Mouse (Mus musculus): ENCODE data around the gene Dntt. TPM values are rescaled to one million over a fixed set of nuclear protein-coding genes. Genes with fewer than 3 reads are reported as not detected.
A peak's percentile ranks its signal among the peaks of the same experiment; 100 is the strongest.

Gene Dntt
- polyA plus RNA-seq, 1 experiment from 2014 or later: not detected

- no peaks in the 10 kb centered on the region for H3K27me3 ChIP-seq (replicated peaks; ENCODE audit: control insufficient read depth, insufficient read depth, low read length)
- no peak for ATAC-seq
- H3K27ac ChIP-seq (ENCODE audit: low read depth, low read length): no peak overlapping the region
- no peaks in the 10 kb centered on the region for H3K36me3 ChIP-seq (ENCODE audit: control insufficient read depth, insufficient read depth)
- 66% methylated on average over 4 of the region's 4 CpGs for WGBS
- no peak overlapping the region for H3K4me2 ChIP-seq (replicated peaks; ENCODE audit: low read depth)
- H3K4me3 ChIP-seq (ENCODE audit: low read depth, low read length): no peak overlapping the region
- no peaks in the 10 kb centered on the region for H3K4me1 ChIP-seq (replicated peaks; ENCODE audit: control insufficient read depth, insufficient read depth, low read length)
- H3K9ac ChIP-seq (ENCODE audit: low read depth, low read length): no peak overlapping the region
- TF ChIP-seq CTCF (IDR thresholded peaks at IDR 0.05; ENCODE audit: low read depth): no peak
- no peaks in the 10 kb centered on the region for H3K9me3 ChIP-seq (ENCODE audit: control insufficient read depth)
Measured at GRCm38 (mm10) chr19:41054702-41055101, 25.6 kb downstream of the Dntt start.

- no peak for ATAC-seq
Measured at GRCm38 (mm10) chr19:41071500-41071899, 42.4 kb downstream of the Dntt start.

DNA sequence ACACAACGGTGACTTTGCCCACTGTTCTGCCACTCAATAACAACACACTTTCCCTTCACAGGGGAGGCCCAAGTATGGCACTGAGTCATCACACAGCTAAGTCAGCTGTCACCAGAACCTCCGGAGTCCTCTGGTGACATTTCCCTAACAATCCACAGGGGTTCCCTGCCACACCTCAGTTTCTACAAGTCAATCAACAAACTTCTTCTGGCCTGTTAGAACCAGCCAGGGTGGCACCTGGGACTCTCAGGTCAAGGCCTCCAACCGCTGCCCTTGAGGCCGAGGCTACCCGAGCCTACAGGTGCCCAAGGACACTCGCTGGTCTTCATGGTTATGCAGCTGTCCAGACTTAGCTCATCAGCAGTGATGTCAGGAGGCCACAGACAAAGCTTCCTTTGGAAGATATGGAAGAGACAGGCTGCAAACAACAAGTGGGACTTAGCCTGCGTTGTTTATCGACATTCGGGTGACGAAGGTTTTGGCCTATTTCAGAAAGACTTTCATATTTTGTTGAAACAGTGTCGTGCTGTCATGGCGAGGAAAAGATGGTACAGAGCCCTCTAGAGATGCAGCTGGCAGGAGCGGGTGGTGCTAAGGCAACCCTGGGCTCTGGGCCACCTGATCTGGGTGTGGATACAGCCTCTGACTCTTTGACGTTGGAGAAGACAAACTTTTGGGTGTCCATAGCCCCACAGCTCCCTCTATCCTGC, 44.8 kb downstream of the Dntt start:
- Histone ChIP-seq H3K4me1 (replicated peaks; ENCODE audit: control insufficient read depth, insufficient read depth, low read length) (no peaks in the 10 kb centered on the region), H3K27ac (ENCODE audit: low read depth, low read length) (no peak overlapping the region), H3K27me3 (replicated peaks; ENCODE audit: control insufficient read depth, insufficient read depth, low read length) (no peaks in the 10 kb centered on the region), H3K9ac (ENCODE audit: low read depth, low read length) (no peak overlapping the region), H3K4me3 (ENCODE audit: low read depth, low read length) (no peak overlapping the region), H3K9me3 (ENCODE audit: control insufficient read depth) (no peaks in the 10 kb centered on the region), H3K36me3 (ENCODE audit: control insufficient read depth, insufficient read depth) (no peaks in the 10 kb centered on the region), H3K4me2 (replicated peaks; ENCODE audit: low read depth) (no peak overlapping the region)
- no peak for ATAC-seq
- WGBS: 77% methylated on average over 14 of the region's 14 CpGs
- TF ChIP-seq CTCF (IDR thresholded peaks at IDR 0.05; ENCODE audit: low read depth): no peak

More at GRCm38 (mm10) chr19:41071500-41071899, 42.4 kb downstream of the Dntt start:
- Histone ChIP-seq H3K4me1 (replicated peaks; ENCODE audit: control insufficient read depth, insufficient read depth, low read length) (no peaks in the 10 kb centered on the region), H3K4me3 (ENCODE audit: low read depth, low read length) (no peak overlapping the region), H3K36me3 (ENCODE audit: control insufficient read depth, insufficient read depth) (no peaks in the 10 kb centered on the region), H3K9me3 (ENCODE audit: control insufficient read depth) (no peaks in the 10 kb centered on the region), H3K27ac (ENCODE audit: low read depth, low read length) (no peak overlapping the region), H3K27me3 (replicated peaks; ENCODE audit: control insufficient read depth, insufficient read depth, low read length) (no peaks in the 10 kb centered on the region; the same call in 1 of the 2 replicates), H3K4me2 (replicated peaks; ENCODE audit: low read depth) (no peak overlapping the region), H3K9ac (ENCODE audit: low read depth, low read length) (no peak overlapping the region)
- TF ChIP-seq CTCF (IDR thresholded peaks at IDR 0.05; ENCODE audit: low read depth): peak; percentile 99
- WGBS: 8% methylated on average over 8 of the region's 8 CpGs

DNA sequence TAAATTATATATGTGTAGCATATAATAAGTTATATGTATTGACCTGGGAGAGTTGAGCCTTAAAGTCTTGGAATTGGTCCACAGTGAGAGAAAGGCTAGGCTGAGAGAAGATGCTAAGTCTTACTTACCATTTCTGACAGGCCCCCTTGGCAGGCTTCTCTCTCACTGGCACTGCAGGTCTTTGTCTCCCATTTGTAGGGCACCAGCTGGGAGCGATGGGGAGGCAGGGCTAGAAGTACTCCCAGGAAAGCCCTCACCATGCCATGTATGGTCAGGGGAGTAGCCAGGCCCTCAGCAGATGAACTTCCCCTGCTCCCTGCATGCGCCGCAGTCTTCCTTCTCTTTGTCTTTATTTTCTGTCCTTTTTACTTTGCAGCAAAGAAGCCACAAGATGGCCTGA, 47.8 kb downstream of the Dntt start, which contains the start of gene Opalin:
Opalin (minus strand) TSS at position 208 of the 400 bp plus-strand sequence.
- H3K4me2 ChIP-seq (replicated peaks; ENCODE audit: low read depth): no peak within 1 kb of the TSS
- no peaks in the 10 kb centered on the region for H3K36me3 ChIP-seq (ENCODE audit: control insufficient read depth, insufficient read depth)
- no peak within 1 kb of the TSS for H3K9ac ChIP-seq (ENCODE audit: low read depth, low read length)
- WGBS: 88% methylated on average over 3 of the region's 3 CpGs
- no peak for TF ChIP-seq CTCF (IDR thresholded peaks at IDR 0.05; ENCODE audit: low read depth)
- H3K4me3 ChIP-seq (ENCODE audit: low read depth, low read length): no peak within 1 kb of the TSS
- no peaks in the 10 kb centered on the region for H3K27me3 ChIP-seq (replicated peaks; ENCODE audit: control insufficient read depth, insufficient read depth, low read length)
- H3K9me3 ChIP-seq (ENCODE audit: control insufficient read depth): no peaks in the 10 kb centered on the region
- H3K4me1 ChIP-seq (replicated peaks; ENCODE audit: control insufficient read depth, insufficient read depth, low read length): no peaks in the 10 kb centered on the region
- no peak within 1 kb of the TSS for H3K27ac ChIP-seq (ENCODE audit: low read depth, low read length)
- ATAC-seq: no peak

DNA sequence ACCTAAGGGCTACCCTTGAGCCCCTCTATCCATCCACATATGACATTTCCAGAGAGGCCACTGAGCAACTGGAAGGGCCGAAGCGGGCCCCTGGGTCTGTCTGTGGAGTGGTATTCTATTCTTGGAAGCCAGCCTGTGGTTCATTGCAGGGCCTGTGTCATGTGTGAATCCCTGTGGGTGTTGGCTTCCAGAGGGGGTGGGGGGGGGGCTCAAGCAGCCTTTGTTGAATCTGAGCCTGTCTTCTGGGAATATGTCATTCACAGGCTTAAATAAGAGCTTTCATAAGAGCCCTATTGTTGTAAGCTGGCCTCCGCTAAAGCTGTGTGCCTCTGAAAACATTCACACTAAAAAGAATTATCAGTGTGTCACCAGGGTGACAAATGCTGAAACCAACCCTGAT, 52.5 kb downstream of the Dntt start:
- no peak for TF ChIP-seq CTCF (IDR thresholded peaks at IDR 0.05; ENCODE audit: low read depth)
- Histone ChIP-seq H3K27ac (ENCODE audit: low read depth, low read length) (no peak overlapping the region), H3K4me1 (replicated peaks; ENCODE audit: control insufficient read depth, insufficient read depth, low read length) (no peaks in the 10 kb centered on the region), H3K36me3 (ENCODE audit: control insufficient read depth, insufficient read depth) (no peaks in the 10 kb centered on the region), H3K27me3 (replicated peaks; ENCODE audit: control insufficient read depth, insufficient read depth, low read length) (no peaks in the 10 kb centered on the region), H3K4me3 (ENCODE audit: low read depth, low read length) (no peak overlapping the region), H3K9ac (ENCODE audit: low read depth, low read length) (no peak overlapping the region), H3K9me3 (ENCODE audit: control insufficient read depth) (no peaks in the 10 kb centered on the region), H3K4me2 (replicated peaks; ENCODE audit: low read depth) (no peak overlapping the region)
- ATAC-seq: no peak
- 77% methylated on average over 3 of the region's 3 CpGs for WGBS

GRCm38 (mm10) chr19:41083646-41084045, 54.6 kb downstream of the Dntt start:
- H3K4me2 ChIP-seq (replicated peaks; ENCODE audit: low read depth): no peak overlapping the region
- H3K36me3 ChIP-seq (ENCODE audit: control insufficient read depth, insufficient read depth): no peaks in the 10 kb centered on the region
- H3K27ac ChIP-seq (ENCODE audit: low read depth, low read length): no peak overlapping the region
- no peak for TF ChIP-seq CTCF (IDR thresholded peaks at IDR 0.05; ENCODE audit: low read depth)
- no peak overlapping the region for H3K9ac ChIP-seq (ENCODE audit: low read depth, low read length)
- H3K4me1 ChIP-seq (replicated peaks; ENCODE audit: control insufficient read depth, insufficient read depth, low read length): no peaks in the 10 kb centered on the region
- no peaks in the 10 kb centered on the region for H3K9me3 ChIP-seq (ENCODE audit: control insufficient read depth)
- no peak for ATAC-seq
- 77% methylated on average over 14 of the region's 14 CpGs for WGBS
- no peaks in the 10 kb centered on the region for H3K27me3 ChIP-seq (replicated peaks; ENCODE audit: control insufficient read depth, insufficient read depth, low read length)
- H3K4me3 ChIP-seq (ENCODE audit: low read depth, low read length): no peak overlapping the region
